8 mouse cellular contexts compared by ENCODE assay signal in the genomic region with DNA sequence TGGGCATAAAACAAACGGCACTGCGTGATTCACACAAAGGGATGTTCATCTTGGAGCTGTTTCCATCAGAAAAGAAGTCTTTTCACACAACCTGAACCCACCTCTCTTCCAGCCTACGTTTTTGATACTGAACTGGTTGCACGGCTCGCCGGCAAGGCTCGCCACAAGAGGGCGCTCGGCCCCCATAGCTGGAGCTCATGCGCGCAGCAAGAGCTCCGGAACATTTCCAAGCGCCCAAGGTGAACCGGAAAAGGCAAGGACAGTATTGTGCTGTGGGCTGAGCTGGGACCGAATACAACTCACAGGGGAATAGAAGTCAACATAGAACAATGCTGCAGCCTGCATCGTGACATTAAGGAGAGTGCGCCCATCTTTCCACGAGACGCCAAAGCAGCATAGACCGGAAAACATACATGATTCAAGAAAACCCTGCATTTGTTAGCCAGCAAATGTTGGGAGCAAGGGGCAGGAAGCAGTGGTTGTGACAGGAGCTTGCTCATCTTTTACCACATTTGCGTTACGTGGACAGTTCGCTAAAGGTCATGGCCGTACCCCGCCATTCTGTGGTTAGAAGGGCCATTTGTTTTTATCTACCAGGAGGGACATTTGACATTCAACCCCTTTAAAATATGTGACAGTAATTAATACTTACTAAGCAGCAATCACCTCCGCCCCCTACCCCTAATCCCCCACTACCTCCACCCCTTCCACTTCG. TPM values are rescaled to one million over a fixed set of nuclear protein-coding genes. Genes with fewer than 3 reads are reported as not detected.
DNase-seq lines count a peak whose midpoint lies in the region; ATAC-seq lines count a peak whose summit lies in the region.

No protein-coding gene starts in this region.

- DNase-seq in CD4-positive helper T cell, adult 2 months (ENCODE audit: low read depth, low spot score) = peak; percentile 59
- peak; percentile 1 for DNase-seq in c-Kit-negative CD71-positive TER-119-positive erythroid progenitor cells, embryonic 14.5 days (ENCODE audit: low read depth, low spot score)
- DNase-seq in forebrain, embryonic 11.5 days (ENCODE audit: low spot score) = peak; percentile 94
- peak; percentile 91 for DNase-seq in kidney, postnatal 14 days
- DNase-seq in telencephalon, adult 2 months (ENCODE audit: low read depth, low spot score) = peak; percentile 63

- H3K4me3 ChIP-seq in forebrain, embryonic 11.5 days (ENCODE audit: low read depth, low read length) = no peak overlapping the region
- peak overlapping the region; percentile 38 for H3K4me3 ChIP-seq in heart, embryonic 15.5 days
- H3K4me3 ChIP-seq in liver, embryonic 12.5 days = 0 out of 2 replicates have a peak overlapping the region, but pooled peaks have one; percentile 20
- H3K4me3 ChIP-seq in neural tube, embryonic 12.5 days = peak overlapping the region; percentile 7; the same call in 1 of the 2 replicates

- 8% methylated on average over 27 of the region's 27 CpGs for WGBS in forebrain, embryonic 11.5 days
- 5% methylated on average over 27 of the region's 27 CpGs for WGBS in heart, embryonic 15.5 days
- 7% methylated on average over 27 of the region's 27 CpGs for WGBS in liver, embryonic 12.5 days (ENCODE audit: insufficient replicate concordance)
- WGBS in neural tube, embryonic 12.5 days = 10% methylated on average over 27 of the region's 27 CpGs

- no peak overlapping the region for H3K27ac ChIP-seq in forebrain, embryonic 11.5 days (ENCODE audit: low read depth, low read length)
- no peak overlapping the region for H3K27ac ChIP-seq in heart, embryonic 15.5 days
- H3K27ac ChIP-seq in liver, embryonic 12.5 days = no peak overlapping the region
- H3K27ac ChIP-seq in neural tube, embryonic 12.5 days = no peak overlapping the region

- no peaks in the 10 kb centered on the region for H3K27me3 ChIP-seq in forebrain, embryonic 11.5 days (ENCODE audit: control insufficient read depth, insufficient read depth, low read length)
- H3K27me3 ChIP-seq in heart, embryonic 15.5 days = peaks cover 4% of the 10 kb centered on the region; the same call in 1 of the 2 replicates
- no peaks in the 10 kb centered on the region for H3K27me3 ChIP-seq in liver, embryonic 12.5 days (replicated peaks)
- H3K27me3 ChIP-seq in neural tube, embryonic 12.5 days (replicated peaks) = no peaks in the 10 kb centered on the region

- no peaks in the 10 kb centered on the region for H3K4me1 ChIP-seq in forebrain, embryonic 11.5 days (replicated peaks; ENCODE audit: control insufficient read depth, insufficient read depth, low read length)
- peaks cover 4% of the 10 kb centered on the region; the same call in 1 of the 2 replicates for H3K4me1 ChIP-seq in heart, embryonic 15.5 days (replicated peaks)
- no peaks in the 10 kb centered on the region for H3K4me1 ChIP-seq in liver, embryonic 12.5 days
- no peaks in the 10 kb centered on the region for H3K4me1 ChIP-seq in neural tube, embryonic 12.5 days

- no peaks in the 10 kb centered on the region for H3K36me3 ChIP-seq in forebrain, embryonic 11.5 days (ENCODE audit: control insufficient read depth, insufficient read depth, low read length)
- no peaks in the 10 kb centered on the region for H3K36me3 ChIP-seq in heart, embryonic 15.5 days
- no peaks in the 10 kb centered on the region for H3K36me3 ChIP-seq in liver, embryonic 12.5 days
- H3K36me3 ChIP-seq in neural tube, embryonic 12.5 days = no peaks in the 10 kb centered on the region

- ATAC-seq in forebrain, embryonic 11.5 days (replicated peaks; ENCODE audit: low FRiP score) = peak; percentile 64; the same call in 1 of the 2 replicates
- peak; percentile 53; the same call in 1 of the 2 replicates for ATAC-seq in heart, embryonic 15.5 days (replicated peaks; ENCODE audit: insufficient number of reproducible peaks, insufficient read depth, low FRiP score, low read depth)
- ATAC-seq in liver, embryonic 12.5 days = no peak
- ATAC-seq in neural tube, embryonic 12.5 days (ENCODE audit: low FRiP score, low read depth) = peak; percentile 78

- H3K4me2 ChIP-seq in forebrain, embryonic 11.5 days (ENCODE audit: low read depth, low read length, severe bottlenecking) = peak overlapping the region; percentile 44; the same call in 1 of the 2 replicates
- peak overlapping the region; percentile 66 for H3K4me2 ChIP-seq in heart, embryonic 15.5 days
- peak overlapping the region; percentile 56 for H3K4me2 ChIP-seq in liver, embryonic 12.5 days
- peak overlapping the region; percentile 58 for H3K4me2 ChIP-seq in neural tube, embryonic 12.5 days (replicated peaks)

- no peak overlapping the region for H3K9ac ChIP-seq in forebrain, embryonic 11.5 days (ENCODE audit: low read length)
- H3K9ac ChIP-seq in heart, embryonic 15.5 days = peak overlapping the region; percentile 31; the same call in 1 of the 2 replicates
- H3K9ac ChIP-seq in liver, embryonic 12.5 days = no peak overlapping the region
- no peak overlapping the region for H3K9ac ChIP-seq in neural tube, embryonic 12.5 days

- no peaks in the 10 kb centered on the region for H3K9me3 ChIP-seq in forebrain, embryonic 11.5 days (ENCODE audit: control insufficient read depth, low read length)
- H3K9me3 ChIP-seq in heart, embryonic 15.5 days (replicated peaks) = no peaks in the 10 kb centered on the region
- H3K9me3 ChIP-seq in liver, embryonic 12.5 days (replicated peaks) = no peaks in the 10 kb centered on the region
- H3K9me3 ChIP-seq in neural tube, embryonic 12.5 days = no peaks in the 10 kb centered on the region

RNA-seq across cellular contexts. Expression of a gene that starts 53.3 kb away (rescaled TPM):
- polyA plus RNA-seq in forebrain, embryonic 11.5 days (2014; fragmentation: Nextera tagmentation; extraction: Ambion mirVana) = not detected in 2 replicates
- polyA plus RNA-seq in heart, embryonic 15.5 days (2015; fragmentation: Nextera tagmentation; extraction: Ambion mirVana) = 0.24 TPM in 1 of 2 replicates, not detected in the other
- not detected in 2 replicates for polyA plus RNA-seq in liver, embryonic 12.5 days (2016; fragmentation: Nextera tagmentation; extraction: Ambion mirVana)
- 0.13 and 0.14 TPM in 2 replicates for polyA plus RNA-seq in neural tube, embryonic 12.5 days (2016; fragmentation: Nextera tagmentation; extraction: Ambion mirVana)

Comparison
In these comparisons a context has a peak if more than half of its experiments do, and no peak if none do; other contexts are left out.
1. DNase-seq: peak in every context shown above with its lines; median percentile 94 in forebrain, embryonic 11.5 days; 91 in kidney, postnatal 14 days; 63 in telencephalon, adult 2 months; 59 in CD4-positive helper T cell, adult 2 months; 1 in c-Kit-negative CD71-positive TER-119-positive erythroid progenitor cells, embryonic 14.5 days.